Mouse (Mus musculus): ENCODE measurements around the gene Pcp4l1. TPM values are rescaled to one million over a fixed set of nuclear protein-coding genes. Genes with fewer than 3 reads are reported as not detected.
A peak's percentile ranks its signal among the peaks of the same experiment; 100 is the strongest.

Pcp4l1 gene
- total RNA-seq, 2 experiments from 2014 or later, result 3.6 TPM; not detected in 1

DNA sequence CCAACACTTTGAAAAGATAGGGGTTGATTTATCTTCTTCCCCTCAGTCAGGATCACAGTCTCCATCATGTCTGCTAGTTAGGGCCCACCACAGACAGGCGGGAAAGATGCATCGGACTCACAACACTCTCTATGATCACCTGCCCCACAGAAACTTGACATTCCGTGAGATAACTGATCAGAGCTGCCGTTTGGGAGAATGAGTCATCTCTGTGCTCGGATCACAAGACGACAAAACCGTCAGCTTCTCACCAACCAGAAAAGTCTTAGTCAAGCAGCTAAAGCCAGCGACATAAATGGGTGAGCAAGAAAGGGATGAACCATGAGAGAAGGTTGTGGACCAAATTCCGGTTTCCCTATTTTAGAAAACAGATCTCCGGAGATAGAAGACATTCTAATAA lies 3.8 kb downstream of the Pcp4l1 start:
- ATAC-seq (replicated peaks; ENCODE audit: low FRiP score, low TSS enrichment, poor library complexity, severe bottlenecking), result no peak

DNA sequence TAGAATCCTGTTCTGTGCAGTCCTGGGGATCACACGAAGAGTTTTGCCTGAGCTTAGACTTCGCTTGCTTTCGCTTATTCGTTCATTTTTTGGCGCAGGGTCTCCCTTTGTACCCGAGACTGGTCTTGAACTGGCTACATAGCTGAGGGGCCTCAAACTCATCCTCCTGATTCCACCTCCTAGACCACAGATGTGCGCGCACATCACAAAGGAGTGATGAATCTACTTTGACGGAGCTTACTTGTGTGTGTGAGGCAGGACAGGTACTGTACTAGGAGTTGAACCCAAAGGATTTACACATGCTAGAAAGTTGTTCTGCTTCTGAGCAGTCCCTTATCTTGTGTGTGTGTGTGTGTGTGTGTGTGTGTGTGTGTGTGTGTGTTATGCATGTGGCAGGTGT lies 5.2 kb downstream of the Pcp4l1 start:
- ATAC-seq (replicated peaks; ENCODE audit: low FRiP score, low TSS enrichment, poor library complexity, severe bottlenecking), result no peak

DNA sequence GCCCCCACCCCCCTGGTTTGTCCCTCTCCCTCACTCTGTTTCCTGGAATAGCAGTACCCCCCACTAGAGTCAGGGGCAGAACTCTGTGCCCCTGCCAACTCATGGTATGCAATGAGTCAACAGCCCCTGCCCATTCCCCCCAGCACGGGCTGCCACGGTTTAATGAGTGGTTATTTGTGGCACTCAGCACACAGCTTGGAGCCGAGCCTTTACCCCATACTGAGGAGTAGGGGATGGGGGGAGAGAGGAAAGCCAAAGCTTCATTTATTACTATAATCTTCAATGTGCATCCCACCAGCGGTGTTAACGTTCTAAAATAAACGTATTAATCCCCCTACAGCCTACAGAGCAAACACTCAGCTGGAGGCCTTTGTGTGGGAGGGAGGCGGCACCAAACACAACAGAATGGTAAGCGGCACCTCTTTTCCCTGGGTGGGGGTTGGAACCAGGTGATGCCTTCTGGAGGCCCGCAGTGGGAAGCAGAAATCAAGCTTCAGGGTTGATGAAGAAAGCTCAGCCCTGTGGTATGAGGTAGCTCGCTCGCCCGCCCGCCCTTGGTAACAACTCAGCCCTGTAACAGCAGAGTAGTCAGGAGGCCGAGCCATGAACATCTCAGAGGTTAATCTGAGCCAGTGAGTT lies 6.5 kb downstream of the Pcp4l1 start:
- ATAC-seq (replicated peaks; ENCODE audit: low FRiP score, low TSS enrichment, poor library complexity, severe bottlenecking), result no peak

DNA sequence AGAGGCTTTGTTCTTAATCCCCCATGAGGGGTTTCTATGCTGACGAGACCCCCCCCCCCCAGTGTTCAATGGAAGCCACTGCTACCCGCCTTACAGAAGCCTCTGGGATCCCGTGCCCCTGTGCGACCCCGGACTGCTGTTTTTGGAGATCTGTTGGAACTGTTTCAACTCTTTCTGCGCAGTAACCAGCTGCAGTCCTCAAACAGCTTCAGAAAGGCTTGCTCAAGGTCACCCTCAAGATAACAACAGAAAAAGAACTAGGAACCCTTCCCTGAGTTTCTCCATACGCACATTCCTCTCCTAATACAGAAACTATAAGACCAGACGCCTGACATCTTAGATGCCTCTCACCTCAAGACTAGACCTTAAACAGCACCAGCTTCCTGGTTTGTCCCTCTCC lies 7.0 kb downstream of the Pcp4l1 start:
- no peak for ATAC-seq (replicated peaks; ENCODE audit: low FRiP score, low TSS enrichment, poor library complexity, severe bottlenecking)

DNA sequence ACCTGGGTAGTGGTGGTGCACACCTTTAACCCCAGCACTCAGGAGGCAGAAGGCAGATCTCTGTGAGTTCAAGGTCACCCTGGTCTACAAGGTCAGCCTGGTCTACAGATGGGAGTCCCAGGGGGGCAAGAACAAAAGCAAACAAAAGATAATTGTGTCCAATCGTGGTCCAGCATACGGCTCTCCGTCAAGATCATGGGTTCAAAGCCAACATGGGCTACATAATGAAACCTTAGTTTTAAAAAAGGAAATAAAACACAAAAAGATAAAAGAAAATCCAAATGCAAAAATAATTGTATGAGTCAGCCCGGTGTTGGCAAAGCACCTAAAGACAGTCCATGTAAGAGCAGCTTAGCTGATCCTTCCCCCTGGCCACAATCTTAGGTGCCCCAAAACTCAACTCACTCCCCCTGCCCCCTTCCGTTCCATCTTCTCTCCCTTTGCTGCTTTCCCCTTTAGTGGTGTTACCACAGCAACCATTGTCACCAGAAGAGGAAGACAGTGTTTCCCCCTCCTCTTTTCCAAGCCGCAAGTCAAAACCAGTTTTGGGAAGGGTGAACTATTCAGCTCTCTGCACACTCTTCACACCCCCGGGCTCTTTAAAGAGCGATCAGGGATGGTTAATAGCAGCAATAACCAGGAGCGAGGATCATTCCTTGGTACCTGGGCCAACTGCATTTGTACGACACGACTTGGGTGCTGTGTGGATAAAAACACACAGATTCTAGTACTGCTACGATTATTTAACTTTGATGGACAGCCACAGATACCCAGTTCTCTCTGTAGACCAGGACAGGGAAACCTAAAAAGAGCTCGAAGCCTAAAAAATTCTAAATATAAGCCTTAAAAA lies 8.0 kb downstream of the Pcp4l1 start:
- no peak for ATAC-seq (replicated peaks; ENCODE audit: low FRiP score, low TSS enrichment, poor library complexity, severe bottlenecking)

DNA sequence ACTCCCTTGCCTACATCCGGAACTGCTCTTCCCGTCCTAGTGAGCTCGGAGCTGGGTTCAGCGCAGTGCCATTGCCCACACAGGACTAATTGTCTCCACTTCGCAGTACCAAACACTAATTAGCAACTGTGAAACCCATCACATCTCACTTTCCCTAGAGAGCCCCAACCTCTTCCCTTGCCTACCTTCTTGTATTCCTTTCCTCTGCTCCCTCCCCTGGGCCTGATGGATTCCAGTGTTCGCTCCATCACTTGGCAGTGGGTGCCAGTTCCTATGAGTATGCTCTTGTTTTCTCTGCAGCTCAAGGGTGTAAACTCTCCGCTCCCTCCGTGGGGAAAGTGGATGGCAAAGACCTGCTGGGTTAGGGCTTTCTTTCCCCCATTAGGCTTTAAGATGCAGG lies 10.4 kb downstream of the Pcp4l1 start:
- ATAC-seq (replicated peaks; ENCODE audit: low FRiP score, low TSS enrichment, poor library complexity, severe bottlenecking), result no peak

DNA sequence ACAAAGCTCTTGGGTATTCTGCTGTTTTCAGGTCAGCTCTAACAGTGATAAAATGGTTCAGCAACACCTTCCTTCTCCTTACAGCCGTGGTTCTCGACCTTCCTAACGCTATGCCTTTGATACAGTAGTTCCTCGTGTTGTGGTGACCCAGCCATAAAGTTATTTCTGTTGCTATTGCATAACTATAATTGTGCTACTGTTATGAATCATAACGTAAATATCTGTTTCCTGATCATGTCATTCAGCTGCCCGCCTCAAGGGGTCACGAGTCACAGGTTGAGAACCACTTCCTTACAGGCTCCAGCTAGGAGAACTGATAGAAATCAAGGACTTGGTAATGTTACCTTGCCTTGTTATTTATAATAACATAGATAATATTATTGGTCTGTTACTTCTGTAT lies 11.8 kb downstream of the Pcp4l1 start:
- peak; percentile 74 for ATAC-seq (replicated peaks; ENCODE audit: low FRiP score, low TSS enrichment, poor library complexity, severe bottlenecking)

DNA sequence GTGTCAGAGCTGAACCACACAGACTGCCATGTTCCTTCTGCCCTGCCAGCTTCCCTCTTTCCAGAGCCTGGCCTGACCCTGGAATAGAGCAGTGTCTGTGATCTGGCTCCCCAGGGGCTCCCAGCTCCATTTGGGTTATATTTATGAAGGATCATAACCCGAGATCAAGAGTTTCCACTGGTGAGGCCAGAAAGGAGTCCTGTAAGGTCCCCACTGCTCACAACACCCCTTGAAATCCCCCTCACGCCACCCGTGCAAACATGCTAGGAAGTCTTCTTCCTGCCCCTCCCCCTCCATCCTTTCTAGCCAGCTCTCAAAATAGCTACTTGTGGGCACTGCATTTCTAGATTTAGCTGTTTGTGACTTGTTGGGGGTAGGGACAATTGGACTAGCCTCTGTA lies 12.4 kb downstream of the Pcp4l1 start:
- ATAC-seq (replicated peaks; ENCODE audit: low FRiP score, low TSS enrichment, poor library complexity, severe bottlenecking), result no peak

DNA sequence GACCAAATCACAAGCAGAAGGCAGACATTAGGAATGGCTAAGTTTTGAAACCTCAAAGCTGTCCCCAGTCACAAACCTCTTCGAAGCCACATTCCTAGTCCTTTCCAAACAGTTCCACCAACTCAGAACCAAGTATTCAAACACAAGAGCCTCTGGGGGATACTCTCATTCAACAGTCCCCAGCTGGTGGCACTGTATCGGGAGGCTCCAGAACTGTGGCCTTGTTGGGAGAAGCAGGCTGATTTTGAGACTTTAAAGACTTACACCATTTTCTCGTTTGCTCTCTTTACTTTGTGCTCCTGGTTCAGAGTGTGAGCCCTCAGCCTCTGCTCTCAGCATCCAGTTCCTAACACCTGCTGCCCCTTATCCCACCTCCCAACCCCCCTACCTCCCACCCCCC lies 13.0 kb downstream of the Pcp4l1 start:
- no peak for ATAC-seq (replicated peaks; ENCODE audit: low FRiP score, low TSS enrichment, poor library complexity, severe bottlenecking)

DNA sequence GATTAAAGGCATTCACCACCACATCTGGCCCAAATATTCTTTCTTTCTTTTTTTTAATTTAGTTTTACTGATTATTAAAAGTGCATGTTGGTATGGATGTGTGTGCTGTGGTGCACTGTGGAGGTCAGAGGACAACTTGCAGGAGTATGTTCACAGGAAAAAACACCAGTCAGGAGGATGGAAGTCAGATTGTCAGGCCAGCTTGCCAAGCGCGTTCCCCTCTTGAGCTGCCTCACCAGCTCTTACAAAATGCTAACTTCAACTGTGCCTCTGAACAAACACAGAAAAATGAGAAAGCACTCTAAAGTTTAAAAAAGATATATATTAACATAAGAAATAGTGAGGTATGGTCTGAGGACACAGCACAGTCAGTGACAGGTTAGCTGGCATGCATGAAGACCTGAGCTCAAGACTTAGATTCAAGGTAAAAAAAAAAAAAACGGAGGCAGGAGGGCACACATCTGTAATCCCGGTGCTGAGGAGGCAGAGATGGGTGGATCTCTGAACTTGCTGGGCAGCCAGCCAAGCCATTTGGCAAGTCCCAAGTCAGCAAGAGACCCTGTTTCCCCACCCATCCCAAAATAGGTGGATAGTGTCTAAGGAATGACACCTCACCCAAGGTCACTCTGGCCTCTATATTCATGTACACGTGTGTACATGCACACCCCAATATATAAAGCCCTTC lies 16.4 kb downstream of the Pcp4l1 start:
- no peak for ATAC-seq (replicated peaks; ENCODE audit: low FRiP score, low TSS enrichment, poor library complexity, severe bottlenecking)

DNA sequence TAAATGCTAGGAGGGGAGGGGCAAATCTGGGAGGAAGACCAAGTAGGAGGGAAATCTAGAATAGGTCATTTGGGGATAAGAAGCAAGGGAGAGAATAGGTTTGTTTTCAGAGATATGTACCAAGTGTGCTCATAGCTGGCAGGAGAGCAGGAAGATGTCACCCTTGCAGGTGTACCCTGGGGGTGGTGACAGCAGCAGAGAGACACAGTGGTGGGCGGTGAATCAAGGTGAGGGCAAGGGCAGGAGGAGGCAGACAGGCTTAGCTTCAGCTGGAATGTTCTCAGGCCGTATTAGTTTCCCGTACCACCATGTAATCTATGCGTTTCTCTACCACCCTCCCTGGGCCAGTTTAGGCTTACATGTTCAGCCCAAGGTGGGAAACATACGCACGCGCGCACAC lies 23.3 kb downstream of the Pcp4l1 start:
- no peak for ATAC-seq (replicated peaks; ENCODE audit: low FRiP score, low TSS enrichment, poor library complexity, severe bottlenecking)

DNA sequence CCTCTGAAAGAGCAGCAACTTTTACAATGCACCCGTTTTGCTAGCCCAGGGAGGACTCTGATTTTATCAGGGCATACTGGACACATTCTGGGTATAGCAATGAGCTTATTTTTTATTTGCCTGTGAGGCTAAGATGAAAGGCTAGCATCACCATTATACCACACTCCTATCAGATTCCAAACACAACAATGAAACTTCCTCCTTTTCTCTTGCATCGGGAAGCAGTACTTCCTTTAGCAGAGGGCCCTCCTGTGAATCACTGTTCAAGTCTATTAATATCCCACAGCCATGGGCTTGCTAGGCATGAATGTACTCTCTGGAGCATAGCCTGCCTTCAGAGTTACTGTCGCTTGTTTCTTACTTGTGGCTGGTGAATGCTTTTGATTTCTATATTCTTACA lies 24.9 kb downstream of the Pcp4l1 start:
- no peak for ATAC-seq (replicated peaks; ENCODE audit: low FRiP score, low TSS enrichment, poor library complexity, severe bottlenecking)

DNA sequence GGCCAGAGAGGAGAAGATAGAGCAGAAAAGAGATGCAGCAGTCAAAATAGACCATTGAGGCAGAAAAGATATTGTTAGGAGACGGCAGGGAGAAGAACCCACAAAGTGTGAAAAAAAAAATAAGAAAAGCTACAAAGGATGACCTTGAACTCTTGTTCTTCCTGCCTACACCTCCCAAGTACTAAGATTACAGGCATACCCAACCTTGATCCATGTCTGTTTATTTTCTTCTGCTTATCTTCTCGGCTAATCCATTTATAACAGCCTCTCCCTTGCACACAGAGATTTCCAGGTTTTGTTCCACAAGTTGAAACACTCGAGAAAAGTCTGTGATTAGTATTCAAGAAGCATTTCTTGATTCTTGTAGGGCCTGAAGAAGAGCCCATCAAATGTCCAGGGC lies 26.2 kb downstream of the Pcp4l1 start:
- ATAC-seq (replicated peaks; ENCODE audit: low FRiP score, low TSS enrichment, poor library complexity, severe bottlenecking), result no peak

DNA sequence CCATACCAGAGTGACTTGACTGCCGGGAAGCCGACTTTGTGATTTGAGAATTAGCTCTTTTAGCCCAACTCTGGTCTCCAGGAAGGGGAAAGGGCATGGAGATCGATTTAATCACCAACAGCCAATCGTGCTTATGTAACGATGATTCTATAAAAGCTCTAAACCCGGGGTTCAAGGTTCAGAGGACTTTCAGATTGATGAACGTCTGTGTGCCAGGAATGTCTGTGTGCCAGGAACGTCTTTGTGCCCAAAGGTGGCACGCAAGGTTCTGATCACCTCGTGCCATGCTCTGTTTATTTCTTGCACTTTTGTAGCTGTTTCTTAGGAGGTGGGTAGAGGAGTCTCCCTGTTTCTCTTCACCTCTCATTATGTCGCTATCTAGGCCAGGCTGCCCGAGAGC lies 27.2 kb downstream of the Pcp4l1 start:
- no peak for ATAC-seq (replicated peaks; ENCODE audit: low FRiP score, low TSS enrichment, poor library complexity, severe bottlenecking)

DNA sequence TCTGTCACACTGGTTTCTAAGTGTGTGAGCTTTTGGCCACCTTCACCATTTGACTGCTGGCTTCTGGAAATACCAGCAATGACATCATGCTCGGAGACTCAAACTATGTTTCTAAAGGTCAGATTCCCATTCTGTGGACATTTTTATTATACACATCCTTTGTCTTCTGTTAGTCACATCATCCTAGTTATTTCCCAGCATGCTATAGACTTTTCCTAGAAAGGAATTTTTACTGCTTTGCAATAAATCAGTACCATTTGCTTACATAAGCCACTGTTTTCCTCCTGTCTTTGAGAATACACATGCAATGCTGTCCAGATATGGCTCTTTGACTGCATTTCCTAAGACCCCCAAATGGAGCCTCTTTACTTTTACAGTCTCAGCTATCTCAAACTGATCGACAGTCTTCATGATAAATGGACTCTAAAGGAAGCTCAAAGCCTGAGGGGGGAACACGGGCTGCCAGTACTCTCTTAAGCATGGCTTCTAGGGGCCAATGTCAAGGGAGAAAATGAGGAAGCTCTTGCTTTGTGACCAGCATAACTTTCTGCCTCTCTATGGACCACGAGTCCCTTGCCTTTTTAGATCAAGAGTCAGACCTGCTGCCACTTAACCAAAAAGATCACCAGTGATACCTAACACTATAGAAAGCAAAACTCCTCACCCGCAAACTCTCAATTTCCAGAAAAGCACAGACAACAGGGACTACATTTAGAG lies 30.3 kb downstream of the Pcp4l1 start:
- ATAC-seq (replicated peaks; ENCODE audit: low FRiP score, low TSS enrichment, poor library complexity, severe bottlenecking), result no peak

DNA sequence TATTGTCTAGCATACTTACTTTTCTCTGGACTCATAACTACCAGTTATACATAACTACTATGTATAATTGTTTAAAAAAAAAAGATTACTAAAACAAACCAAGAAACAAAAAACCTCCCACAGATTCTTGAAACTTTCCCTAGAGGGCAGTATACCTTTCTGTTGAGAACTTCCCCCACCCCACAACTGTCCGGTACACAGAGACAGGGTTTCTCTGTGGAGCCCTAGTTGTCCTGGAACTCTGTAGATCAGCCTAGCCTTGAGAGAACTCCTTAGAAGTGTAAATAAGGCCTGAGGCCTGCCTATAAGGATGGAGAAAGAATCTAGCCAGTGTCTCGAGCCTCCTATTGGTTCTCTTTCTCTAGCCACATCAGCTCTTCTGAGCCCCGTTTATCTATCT lies 31.8 kb downstream of the Pcp4l1 start:
- no peak for ATAC-seq (replicated peaks; ENCODE audit: low FRiP score, low TSS enrichment, poor library complexity, severe bottlenecking)

DNA sequence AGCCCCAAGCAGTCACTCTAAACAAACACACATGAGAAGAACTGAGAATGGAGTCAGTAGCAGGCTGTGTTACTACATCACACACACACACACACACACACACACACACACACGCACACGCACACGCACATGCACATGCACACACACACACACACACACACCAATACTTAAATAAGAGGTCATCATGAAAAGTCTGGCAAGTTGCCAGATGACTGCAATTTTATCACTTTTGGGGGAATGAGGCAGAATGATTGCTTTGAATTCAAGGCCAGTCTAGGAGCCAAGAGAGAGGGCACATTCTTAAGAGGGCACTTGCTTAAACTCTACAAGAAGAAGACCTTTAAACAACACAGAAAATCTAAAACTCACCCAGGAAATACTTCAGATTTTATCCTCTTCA lies 33.5 kb downstream of the Pcp4l1 start:
- ATAC-seq (replicated peaks; ENCODE audit: low FRiP score, low TSS enrichment, poor library complexity, severe bottlenecking), result no peak

DNA sequence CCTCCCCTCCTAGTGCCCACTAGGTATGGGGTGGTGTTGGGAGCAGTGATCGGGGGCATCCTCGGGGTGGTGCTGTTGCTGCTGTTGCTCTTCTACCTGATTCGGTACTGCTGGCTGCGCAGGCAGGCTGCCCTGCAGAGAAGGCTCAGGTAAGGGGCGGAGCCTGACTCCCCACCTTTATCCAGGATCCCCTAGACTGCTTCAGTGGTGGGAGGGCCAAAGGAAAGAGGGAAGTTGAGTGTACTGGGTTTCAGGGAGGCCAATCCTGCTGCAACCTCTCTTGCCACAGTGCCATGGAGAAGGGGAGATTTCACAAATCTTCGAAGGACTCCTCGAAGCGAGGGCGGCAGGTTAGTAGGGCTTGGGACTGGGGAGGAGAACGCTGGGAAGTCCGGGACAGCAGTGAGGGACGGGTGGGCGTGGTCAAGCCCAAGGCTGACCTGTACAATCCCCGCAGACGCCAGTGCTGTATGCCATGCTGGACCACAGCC lies 36.5 kb downstream of the Pcp4l1 start:
- peak; percentile 46; the same call in 1 of the 2 replicates for ATAC-seq (replicated peaks; ENCODE audit: low FRiP score, low TSS enrichment, poor library complexity, severe bottlenecking)

DNA sequence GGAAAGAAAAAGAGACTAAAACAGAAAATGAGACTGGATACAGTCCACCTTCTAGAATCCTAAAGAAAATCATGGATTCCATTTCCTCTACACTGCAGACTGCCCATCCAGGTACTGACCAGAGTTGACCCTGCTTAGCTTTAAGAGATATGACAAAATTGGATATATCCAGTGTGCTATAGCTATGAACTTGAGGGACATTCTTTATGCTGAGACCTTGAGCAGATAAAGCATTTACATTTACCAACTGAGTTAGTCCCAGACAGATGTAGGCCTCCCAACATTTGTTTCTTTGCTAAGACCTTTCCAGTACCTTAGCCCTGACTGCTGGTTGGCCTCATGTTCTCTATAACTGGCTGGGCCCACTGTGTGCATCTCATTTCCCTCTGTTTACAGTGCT lies 38.1 kb downstream of the Pcp4l1 start:
- ATAC-seq (replicated peaks; ENCODE audit: low FRiP score, low TSS enrichment, poor library complexity, severe bottlenecking), result no peak

DNA sequence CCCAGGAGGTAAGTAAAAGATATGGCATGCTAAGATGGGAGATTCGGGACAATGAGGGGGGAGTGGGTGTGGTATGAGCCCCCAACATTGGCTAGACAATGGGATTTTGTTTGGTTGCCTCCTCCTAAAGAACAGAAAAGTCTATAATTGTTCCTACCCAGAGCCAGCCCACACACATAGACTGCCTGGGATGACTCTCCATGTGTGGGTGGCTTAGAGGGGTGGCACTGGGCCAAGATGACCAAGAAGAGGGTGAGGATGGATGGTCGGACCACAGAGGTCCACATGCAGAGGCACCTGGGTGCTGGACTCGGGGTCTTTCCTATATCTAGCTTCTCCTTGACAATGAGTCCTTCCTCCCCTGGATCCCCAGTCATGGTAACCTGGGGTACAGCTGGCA lies 39.4 kb downstream of the Pcp4l1 start:
- no peak for ATAC-seq (replicated peaks; ENCODE audit: low FRiP score, low TSS enrichment, poor library complexity, severe bottlenecking)

Measured in megakaryocyte-erythroid progenitor cell, adult 5-6 weeks (primary cell).